Mouse (Mus musculus): ENCODE results near the gene Gtf2i. TPM values are rescaled to one million over a fixed set of nuclear protein-coding genes. Genes with fewer than 3 reads are reported as not detected.
A peak's percentile ranks its signal among the peaks of the same experiment; 100 is the strongest.

Gene Gtf2i
- polyA plus RNA-seq, 1 experiment: 44.7 TPM

- Histone ChIP-seq H3K4me1 (ENCODE audit: control insufficient read depth, insufficient read depth, insufficient read length) (no peaks in the 10 kb centered on the region; the same call in 1 of the 2 replicates), H3K27ac (ENCODE audit: insufficient read depth, low read length) (peak overlapping the region; percentile 85), H3K36me3 (ENCODE audit: control insufficient read depth, insufficient read depth, low read length) (peaks cover 29% of the 10 kb centered on the region), H3K27me3 (ENCODE audit: control insufficient read depth, insufficient read depth, low read length) (no peaks in the 10 kb centered on the region), H3K4me3 (ENCODE audit: extremely low read depth, insufficient read depth, insufficient read length) (no peak overlapping the region)
- 59% methylated on average over 9 of the region's 9 CpGs for WGBS
- no peak for TF ChIP-seq POLR2A (IDR thresholded peaks at IDR 0.05; ENCODE audit: low read depth, low read length)
- peak in 1 of 2 experiments; percentile 70 for DNase-seq (ENCODE audit: low read depth in 1 of 2, low spot score in 2 of 2)
Measured at GRCm38 (mm10) chr5:134282603-134283002, 32.0 kb downstream of the Gtf2i start.

GRCm38 (mm10) chr5:134282076-134282475 lies 32.5 kb downstream of the Gtf2i start:
- Histone ChIP-seq H3K27me3 (ENCODE audit: control insufficient read depth, insufficient read depth, low read length) (no peaks in the 10 kb centered on the region), H3K36me3 (ENCODE audit: control insufficient read depth, insufficient read depth, low read length) (peaks cover 25% of the 10 kb centered on the region), H3K4me1 (ENCODE audit: control insufficient read depth, insufficient read depth, insufficient read length) (no peaks in the 10 kb centered on the region; the same call in 1 of the 2 replicates), H3K27ac (ENCODE audit: insufficient read depth, low read length) (peak overlapping the region; percentile 85), H3K4me3 (ENCODE audit: extremely low read depth, insufficient read depth, insufficient read length) (no peak overlapping the region)
- TF ChIP-seq CTCF (IDR thresholded peaks at IDR 0.05; ENCODE audit: extremely low read depth, insufficient read depth, insufficient read length, insufficient replicate concordance) (no peak), POLR2A (IDR thresholded peaks at IDR 0.05; ENCODE audit: low read depth, low read length) (no peak)
- 61% methylated on average over 3 of the region's 3 CpGs for WGBS
- no peak for DNase-seq (ENCODE audit: low read depth in 1 of 2, low spot score in 2 of 2)

- Histone ChIP-seq H3K27me3 (ENCODE audit: control insufficient read depth, insufficient read depth, low read length) (no peaks in the 10 kb centered on the region), H3K4me3 (ENCODE audit: extremely low read depth, insufficient read depth, insufficient read length) (no peak overlapping the region), H3K36me3 (ENCODE audit: control insufficient read depth, insufficient read depth, low read length) (peaks cover 15% of the 10 kb centered on the region), H3K27ac (ENCODE audit: insufficient read depth, low read length) (no peak overlapping the region), H3K4me1 (ENCODE audit: control insufficient read depth, insufficient read depth, insufficient read length) (peaks cover 5% of the 10 kb centered on the region; the same call in 1 of the 2 replicates)
- no peak for DNase-seq (ENCODE audit: low read depth in 1 of 2, low spot score in 2 of 2)
- TF ChIP-seq CTCF (IDR thresholded peaks at IDR 0.05; ENCODE audit: extremely low read depth, insufficient read depth, insufficient read length, insufficient replicate concordance): no peak
- TF ChIP-seq POLR2A (IDR thresholded peaks at IDR 0.05; ENCODE audit: low read depth, low read length): no peak
- 89% methylated on average over 7 of the region's 7 CpGs for WGBS
Measured at GRCm38 (mm10) chr5:134279371-134279770, 35.2 kb downstream of the Gtf2i start.

- H3K36me3 ChIP-seq (ENCODE audit: control insufficient read depth, insufficient read depth, low read length): peaks cover 27% of the 10 kb centered on the region
Measured at GRCm38 (mm10) chr5:134277109-134277508, 37.5 kb downstream of the Gtf2i start.

GRCm38 (mm10) chr5:134275556-134275955 lies 39.0 kb downstream of the Gtf2i start:
- Histone ChIP-seq H3K27ac (ENCODE audit: insufficient read depth, low read length) (no peak overlapping the region), H3K27me3 (ENCODE audit: control insufficient read depth, insufficient read depth, low read length) (no peaks in the 10 kb centered on the region), H3K36me3 (ENCODE audit: control insufficient read depth, insufficient read depth, low read length) (peaks cover 29% of the 10 kb centered on the region), H3K4me1 (ENCODE audit: control insufficient read depth, insufficient read depth, insufficient read length) (peaks cover 5% of the 10 kb centered on the region; the same call in 1 of the 2 replicates), H3K4me3 (ENCODE audit: extremely low read depth, insufficient read depth, insufficient read length) (no peak overlapping the region)
- no peak for TF ChIP-seq POLR2A (IDR thresholded peaks at IDR 0.05; ENCODE audit: low read depth, low read length)
- 69% methylated on average over 10 of the region's 10 CpGs for WGBS
- DNase-seq (ENCODE audit: low read depth in 1 of 2, low spot score in 2 of 2): peak in 1 of 2 experiments; percentile 17

More at GRCm38 (mm10) chr5:134277109-134277508, 37.5 kb downstream of the Gtf2i start:
- peaks cover 5% of the 10 kb centered on the region; the same call in 1 of the 2 replicates for H3K4me1 ChIP-seq (ENCODE audit: control insufficient read depth, insufficient read depth, insufficient read length)
- no peak for DNase-seq (ENCODE audit: low read depth in 1 of 2, low spot score in 2 of 2)
- H3K4me3 ChIP-seq (ENCODE audit: extremely low read depth, insufficient read depth, insufficient read length): no peak overlapping the region
- no peak for TF ChIP-seq POLR2A (IDR thresholded peaks at IDR 0.05; ENCODE audit: low read depth, low read length)
- TF ChIP-seq CTCF (IDR thresholded peaks at IDR 0.05; ENCODE audit: extremely low read depth, insufficient read depth, insufficient read length, insufficient replicate concordance): no peak
- H3K27ac ChIP-seq (ENCODE audit: insufficient read depth, low read length): no peak overlapping the region
- WGBS: 93% methylated on average over 4 of the region's 4 CpGs
- no peaks in the 10 kb centered on the region for H3K27me3 ChIP-seq (ENCODE audit: control insufficient read depth, insufficient read depth, low read length)

- TF ChIP-seq POLR2A (IDR thresholded peaks at IDR 0.05; ENCODE audit: low read depth, low read length) (no peak), CTCF (IDR thresholded peaks at IDR 0.05; ENCODE audit: extremely low read depth, insufficient read depth, insufficient read length, insufficient replicate concordance) (no peak)
- Histone ChIP-seq H3K4me1 (ENCODE audit: control insufficient read depth, insufficient read depth, insufficient read length) (peaks cover 5% of the 10 kb centered on the region; the same call in 1 of the 2 replicates), H3K4me3 (ENCODE audit: extremely low read depth, insufficient read depth, insufficient read length) (no peak overlapping the region), H3K36me3 (ENCODE audit: control insufficient read depth, insufficient read depth, low read length) (peaks cover 27% of the 10 kb centered on the region), H3K27ac (ENCODE audit: insufficient read depth, low read length) (no peak overlapping the region), H3K27me3 (ENCODE audit: control insufficient read depth, insufficient read depth, low read length) (no peaks in the 10 kb centered on the region)
- WGBS: 75% methylated on average over 11 of the region's 11 CpGs
- DNase-seq (ENCODE audit: low read depth in 1 of 2, low spot score in 2 of 2): no peak
Measured at GRCm38 (mm10) chr5:134275021-134275420, 39.5 kb downstream of the Gtf2i start.

- Histone ChIP-seq H3K27me3 (ENCODE audit: control insufficient read depth, insufficient read depth, low read length) (no peaks in the 10 kb centered on the region), H3K27ac (ENCODE audit: insufficient read depth, low read length) (0 out of 2 replicates have a peak overlapping the region, but pooled peaks have one; percentile 56), H3K36me3 (ENCODE audit: control insufficient read depth, insufficient read depth, low read length) (peaks cover 26% of the 10 kb centered on the region), H3K4me3 (ENCODE audit: extremely low read depth, insufficient read depth, insufficient read length) (no peak overlapping the region), H3K4me1 (ENCODE audit: control insufficient read depth, insufficient read depth, insufficient read length) (peaks cover 8% of the 10 kb centered on the region; the same call in 1 of the 2 replicates)
- TF ChIP-seq CTCF (IDR thresholded peaks at IDR 0.05; ENCODE audit: extremely low read depth, insufficient read depth, insufficient read length, insufficient replicate concordance) (no peak), POLR2A (IDR thresholded peaks at IDR 0.05; ENCODE audit: low read depth, low read length) (no peak)
- 86% methylated on average over 8 of the region's 8 CpGs for WGBS
- DNase-seq (ENCODE audit: low read depth in 1 of 2, low spot score in 2 of 2): no peak
Measured at GRCm38 (mm10) chr5:134273761-134274160, 40.8 kb downstream of the Gtf2i start.
